Mouse (Mus musculus): Measurements from ENCODE around the gene Nox3. TPM values are rescaled to one million over a fixed set of nuclear protein-coding genes. Genes with fewer than 3 reads are reported as not detected.

The Nox3 gene
- not detected in 2 replicates for polyA plus RNA-seq (2012; ENCODE audit: low replicate concordance)

DNA sequence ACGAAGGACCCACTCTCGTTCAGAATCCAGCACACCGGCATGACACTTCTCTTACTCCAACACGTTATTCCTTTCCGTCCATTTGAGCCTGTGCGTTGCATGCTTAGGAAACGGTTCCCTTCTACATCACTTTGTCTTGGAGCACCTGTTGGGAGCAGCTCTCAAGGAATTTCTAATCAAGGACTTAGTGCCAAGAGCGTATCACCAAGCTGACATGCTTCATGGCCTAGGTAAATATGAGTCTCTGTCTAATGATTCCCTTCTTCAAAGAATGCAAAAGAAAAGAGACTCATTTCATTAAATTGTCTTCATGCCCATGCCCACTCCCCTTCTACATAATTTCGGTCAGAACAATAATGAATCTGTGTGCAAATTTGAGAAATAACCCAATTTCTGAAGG lies at the start of gene Nox3:
Gene Nox3 (minus strand): TSS at position 101 of the 400 bp plus-strand sequence.

Other genes starting within 250 kb of the Nox3 start
- gene Cldn20, start 163.7 kb downstream of the Nox3 start, polyA plus RNA-seq (2012; ENCODE audit: low replicate concordance) = not detected in 2 replicates
- gene Tfb1m, start 138.5 kb downstream of the Nox3 start, polyA plus RNA-seq (2012; ENCODE audit: low replicate concordance) = 0.13 and 0.93 TPM in 2 replicates